7 mouse cellular contexts compared by ENCODE assay signal in the genomic region with DNA sequence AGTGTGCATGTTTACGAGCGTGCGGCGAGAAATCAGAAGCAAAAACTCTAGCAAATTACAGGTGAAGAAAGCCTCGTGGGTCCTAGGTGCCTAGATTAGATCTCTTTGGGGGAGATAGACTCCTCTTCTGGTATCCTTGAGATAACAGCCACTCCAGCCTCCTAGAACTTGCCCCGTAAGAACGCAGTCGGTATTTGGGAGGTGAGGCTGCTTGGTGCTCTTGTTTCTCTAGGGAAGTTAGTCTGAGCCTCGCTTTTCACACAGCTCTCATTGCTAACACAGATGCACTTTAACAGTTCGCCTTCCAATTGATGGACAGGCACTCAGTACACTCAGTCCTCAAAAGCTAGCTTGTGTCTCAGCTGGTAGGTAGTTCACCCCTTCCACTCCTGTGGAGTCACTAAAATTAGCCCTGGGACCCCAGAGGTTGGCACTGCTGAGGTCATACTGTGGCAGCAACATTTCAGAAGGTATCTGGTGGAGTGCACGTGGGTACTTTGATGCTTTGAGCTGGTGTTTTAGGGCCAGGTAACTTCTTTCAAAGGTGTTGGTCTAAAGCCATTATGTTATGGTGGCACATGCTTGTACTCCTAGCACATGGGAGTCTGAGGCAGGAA. TPM values are rescaled to one million over a fixed set of nuclear protein-coding genes. Genes with fewer than 3 reads are reported as not detected.
DNase-seq lines count a peak whose midpoint lies in the region; ATAC-seq and TF ChIP-seq lines count a peak whose summit lies in the region.

No protein-coding gene starts in this region.

- peak; percentile 50 for DNase-seq in 416B (ENCODE audit: low read depth)
- DNase-seq in forebrain, postnatal 0 days, result peak; percentile 25
- no peak for DNase-seq in ovary, adult 18-20 months (ENCODE audit: low spot score)
- DNase-seq in c-Kit-positive CD71-positive TER-119-positive erythroid progenitor cells, embryonic 14.5 days (ENCODE audit: low spot score), result no peak

- no peaks in the 10 kb centered on the region for H3K27me3 ChIP-seq in forebrain, postnatal 0 days (ENCODE audit: insufficient read depth, low read length)
- no peaks in the 10 kb centered on the region for H3K27me3 ChIP-seq in liver, embryonic 12.5 days (replicated peaks)

- H3K4me1 ChIP-seq in forebrain, postnatal 0 days (ENCODE audit: insufficient read depth), result peaks cover 15% of the 10 kb centered on the region
- H3K4me1 ChIP-seq in liver, embryonic 12.5 days, result peaks cover 75% of the 10 kb centered on the region

- peak overlapping the region; percentile 100 for H3K4me2 ChIP-seq in forebrain, postnatal 0 days (ENCODE audit: low read depth)
- peak overlapping the region; percentile 80 for H3K4me2 ChIP-seq in liver, embryonic 12.5 days

- no peak overlapping the region for H3K27ac ChIP-seq in forebrain, postnatal 0 days (ENCODE audit: low read depth, low read length)
- peak overlapping the region; percentile 97 for H3K27ac ChIP-seq in liver, embryonic 12.5 days

- WGBS in forebrain, postnatal 0 days, result 19% methylated on average over 11 of the region's 11 CpGs
- 7% methylated on average over 11 of the region's 11 CpGs for WGBS in liver, embryonic 12.5 days (ENCODE audit: insufficient replicate concordance)

- no peak for TF ChIP-seq CTCF in forebrain, postnatal 0 days (IDR thresholded peaks at IDR 0.05; ENCODE audit: low read depth)

- peak; percentile 5 for ATAC-seq in CD4-positive, CD25-positive, alpha-beta regulatory T cell, adult 4 months
- no peak for ATAC-seq in forebrain, postnatal 0 days
- peak; percentile 1; the same call in 1 of the 2 replicates for ATAC-seq in liver, embryonic 12.5 days
- ATAC-seq in inflammation-experienced regulatory T-cells, adult 6 months, result no peak

- no peaks in the 10 kb centered on the region for H3K36me3 ChIP-seq in forebrain, postnatal 0 days (ENCODE audit: insufficient read depth)
- H3K36me3 ChIP-seq in liver, embryonic 12.5 days, result peaks cover 33% of the 10 kb centered on the region

- peak overlapping the region; percentile 68 for H3K9ac ChIP-seq in forebrain, postnatal 0 days
- H3K9ac ChIP-seq in liver, embryonic 12.5 days, result peak overlapping the region; percentile 99

- H3K4me3 ChIP-seq in forebrain, postnatal 0 days (ENCODE audit: low read depth, low read length), result peak overlapping the region; percentile 69
- H3K4me3 ChIP-seq in liver, embryonic 12.5 days, result peak overlapping the region; percentile 97

- no peaks in the 10 kb centered on the region for H3K9me3 ChIP-seq in forebrain, postnatal 0 days (ENCODE audit: low read length)
- H3K9me3 ChIP-seq in liver, embryonic 12.5 days (replicated peaks), result no peaks in the 10 kb centered on the region

RNA-seq across cellular contexts. Expression of a gene that starts 1.0 kb away (rescaled TPM):
- 10 to 100 TPM; 13.6 to 17.2 TPM for polyA plus RNA-seq in CD4-positive, CD25-positive, alpha-beta regulatory T cell, adult 4 months (2017; shearing (Covaris generic))
- total RNA-seq in forebrain, postnatal 0 days (2014; rRNA removed), result 19.7 and 23.2 TPM in 2 replicates
- polyA plus RNA-seq in forebrain, postnatal 0 days (2015; fragmentation: Nextera tagmentation; extraction: Ambion mirVana), result 8.4 and 9.6 TPM in 2 replicates
- polyA plus RNA-seq in liver, embryonic 12.5 days (2016; fragmentation: Nextera tagmentation; extraction: Ambion mirVana), result 47.7 and 48.9 TPM in 2 replicates
- 10 to 100 TPM; 10.7 to 12.5 (median 11.0) TPM for polyA plus RNA-seq in inflammation-experienced regulatory T-cells, adult 6 months (2017; shearing (Covaris generic))

RNA-seq across cellular contexts. Expression of a gene that starts 16.8 kb away (rescaled TPM):
- polyA plus RNA-seq in CD4-positive, CD25-positive, alpha-beta regulatory T cell, adult 4 months (2017; shearing (Covaris generic)), result 10 to 100 TPM in 1 of 2 experiments, 1 to 10 TPM in 1; 8.8 to 18.3 TPM
- 103 and 119 TPM in 2 replicates for total RNA-seq in forebrain, postnatal 0 days (2014; rRNA removed)
- polyA plus RNA-seq in forebrain, postnatal 0 days (2015; fragmentation: Nextera tagmentation; extraction: Ambion mirVana), result 22.4 TPM in 2 replicates
- 21.8 and 23.3 TPM in 2 replicates for polyA plus RNA-seq in liver, embryonic 12.5 days (2016; fragmentation: Nextera tagmentation; extraction: Ambion mirVana)
- polyA plus RNA-seq in inflammation-experienced regulatory T-cells, adult 6 months (2017; shearing (Covaris generic)), result 10 to 100 TPM; 12.9 to 21.0 (median 16.1) TPM

RNA-seq across cellular contexts. Expression of a gene that starts 27.4 kb away (rescaled TPM):
- polyA plus RNA-seq in CD4-positive, CD25-positive, alpha-beta regulatory T cell, adult 4 months (2017; shearing (Covaris generic)), result under 1 TPM in 1 of 2 experiments, not detected in 1; 0.18 TPM
- total RNA-seq in forebrain, postnatal 0 days (2014; rRNA removed), result 0.10 and 0.15 TPM in 2 replicates
- 0.12 TPM in 1 of 2 replicates, not detected in the other for polyA plus RNA-seq in forebrain, postnatal 0 days (2015; fragmentation: Nextera tagmentation; extraction: Ambion mirVana)
- 1.6 TPM in 2 replicates for polyA plus RNA-seq in liver, embryonic 12.5 days (2016; fragmentation: Nextera tagmentation; extraction: Ambion mirVana)
- under 1 TPM in 1 of 3 experiments, not detected in 2; 0.12 TPM for polyA plus RNA-seq in inflammation-experienced regulatory T-cells, adult 6 months (2017; shearing (Covaris generic))

RNA-seq across cellular contexts. Expression of a gene that starts 33.9 kb away (rescaled TPM):
- not detected for polyA plus RNA-seq in CD4-positive, CD25-positive, alpha-beta regulatory T cell, adult 4 months (2017; shearing (Covaris generic))
- total RNA-seq in forebrain, postnatal 0 days (2014; rRNA removed), result 0.69 TPM in 1 of 2 replicates, not detected in the other
- not detected in 2 replicates for polyA plus RNA-seq in forebrain, postnatal 0 days (2015; fragmentation: Nextera tagmentation; extraction: Ambion mirVana)
- polyA plus RNA-seq in liver, embryonic 12.5 days (2016; fragmentation: Nextera tagmentation; extraction: Ambion mirVana), result not detected in 2 replicates
- not detected for polyA plus RNA-seq in inflammation-experienced regulatory T-cells, adult 6 months (2017; shearing (Covaris generic))

RNA-seq across cellular contexts. Expression of a gene that starts 34.4 kb away (rescaled TPM):
- polyA plus RNA-seq in CD4-positive, CD25-positive, alpha-beta regulatory T cell, adult 4 months (2017; shearing (Covaris generic)), result 10 to 100 TPM; 45.9 to 60.3 TPM
- 26.9 and 30.1 TPM in 2 replicates for total RNA-seq in forebrain, postnatal 0 days (2014; rRNA removed)
- 63.9 and 66.3 TPM in 2 replicates for polyA plus RNA-seq in forebrain, postnatal 0 days (2015; fragmentation: Nextera tagmentation; extraction: Ambion mirVana)
- polyA plus RNA-seq in liver, embryonic 12.5 days (2016; fragmentation: Nextera tagmentation; extraction: Ambion mirVana), result 75.6 and 80.9 TPM in 2 replicates
- polyA plus RNA-seq in inflammation-experienced regulatory T-cells, adult 6 months (2017; shearing (Covaris generic)), result 10 to 100 TPM; 48.7 to 56.0 (median 50.0) TPM

Comparison
In these comparisons a context has a peak if more than half of its experiments do, and no peak if none do; other contexts are left out.
1. DNase-seq: peak in 416B (single experiment) and forebrain, postnatal 0 days (single experiment); none in ovary, adult 18-20 months (single experiment) and c-Kit-positive CD71-positive TER-119-positive erythroid progenitor cells, embryonic 14.5 days (single experiment).
2. ATAC-seq: peak in CD4-positive, CD25-positive, alpha-beta regulatory T cell, adult 4 months (single experiment) and liver, embryonic 12.5 days (single experiment); none in forebrain, postnatal 0 days (single experiment) and inflammation-experienced regulatory T-cells, adult 6 months (single experiment).